Mouse (Mus musculus) left cerebral cortex, postnatal 36 days (tissue): ENCODE results near the gene Olfr412. TPM values are rescaled to one million over a fixed set of nuclear protein-coding genes. Genes with fewer than 3 reads are reported as not detected.

ENCODE experiments used
- DNase-seq, 2 experiments: peaks; one replicate each; pipeline ENCODE4 v3.0.0; 2021 to 2022; ENCODE audit warnings: low spot score in 2 of 2, mixed read lengths in 1 of 2
- intact Hi-C: fragments of 180-260 bp; cut with DNase I; formaldehyde crosslinking; loops from one replicate; pipeline ENCODE4 v1.15.1; 2025
- total RNA-seq, 2 experiments: library from RNA; stranded (reverse); gene quantifications; 2 replicates each; pipeline ENCODE4 v1.2.3; 2021

The Olfr412 gene
- not detected for total RNA-seq

DNA sequence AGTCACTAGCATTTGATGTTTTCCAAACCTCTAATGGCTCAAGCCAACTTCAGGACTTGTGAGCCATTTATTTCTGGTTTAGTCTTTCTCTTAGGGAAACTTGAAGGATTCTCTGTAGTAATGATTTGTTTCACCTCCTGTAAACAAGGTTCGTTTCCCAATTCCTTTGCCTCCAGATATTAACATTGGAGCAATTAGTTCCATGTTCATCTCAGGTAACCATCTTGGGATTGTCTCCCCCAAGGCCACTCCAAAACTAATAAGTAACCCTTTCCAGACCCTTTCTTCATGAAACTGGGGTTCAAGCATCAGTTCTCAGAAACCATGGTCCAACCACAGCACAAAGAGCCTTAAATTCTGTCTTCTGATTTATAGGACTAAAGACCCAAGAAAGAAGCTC, at the start of gene Olfr412:
Gene Olfr412 (plus strand): TSS at position 301 of the 400 bp plus-strand sequence.
- intact Hi-C loops = no loop called here
- DNase-seq = no peak

GRCm38 (mm10) chr11:74326044-74326443, 35.8 kb upstream of the Olfr412 start:
- no peak for DNase-seq
- intact Hi-C loops = no loop called here

DNA sequence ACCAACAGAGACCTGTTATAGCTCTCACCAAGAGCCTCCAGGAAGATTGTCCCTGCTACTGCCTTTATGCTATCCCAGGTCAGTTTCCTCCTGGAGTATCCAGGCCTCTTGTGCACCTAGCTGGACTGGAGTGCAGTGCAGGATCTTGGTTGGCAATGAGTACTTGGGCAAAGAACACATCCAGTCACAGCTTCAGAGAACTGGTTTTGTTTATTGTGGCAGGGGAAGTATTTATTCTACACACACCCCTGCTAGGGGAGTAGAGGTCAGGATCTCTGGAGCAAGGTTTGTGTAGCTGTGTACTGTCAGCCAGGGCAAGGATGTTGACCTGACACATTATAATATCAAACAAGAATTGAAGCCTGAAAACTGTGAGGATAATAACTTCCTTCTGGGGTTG, 33.1 kb upstream of the Olfr412 start:
- DNase-seq = no peak
- intact Hi-C loops = no loop called here

- DNase-seq = no peak
- intact Hi-C loops = no loop called here
Measured at GRCm38 (mm10) chr11:74337931-74338330, 23.9 kb upstream of the Olfr412 start, which contains the start of gene Olfr410. Gene Olfr410, minus strand, starts transcription at chr11:74338031.

DNA sequence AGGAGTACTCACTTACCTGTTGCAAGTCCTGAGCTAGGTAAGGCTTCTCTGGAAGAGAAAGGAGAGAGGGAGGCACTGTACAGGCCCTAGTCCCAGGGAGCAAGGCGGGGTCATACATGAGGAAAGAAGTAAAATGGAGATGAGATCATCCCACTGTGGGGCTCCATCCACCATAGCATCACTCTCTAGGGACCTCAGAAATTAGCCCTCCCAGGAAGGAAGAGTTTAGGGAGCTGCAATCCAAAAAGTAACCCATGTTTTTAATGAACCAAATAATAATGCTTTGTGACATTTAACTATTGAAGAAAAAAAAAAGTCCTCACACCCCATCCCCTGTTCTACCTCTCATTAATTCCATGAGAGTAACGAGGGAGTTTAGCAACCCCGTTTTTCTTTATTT, 9.3 kb upstream of the Olfr412 start, which contains the start of gene Olfr411:
Gene Olfr411 (minus strand): TSS at position 101 of the 400 bp plus-strand sequence.
- no peak for DNase-seq
- intact Hi-C loops = no loop called here

DNA sequence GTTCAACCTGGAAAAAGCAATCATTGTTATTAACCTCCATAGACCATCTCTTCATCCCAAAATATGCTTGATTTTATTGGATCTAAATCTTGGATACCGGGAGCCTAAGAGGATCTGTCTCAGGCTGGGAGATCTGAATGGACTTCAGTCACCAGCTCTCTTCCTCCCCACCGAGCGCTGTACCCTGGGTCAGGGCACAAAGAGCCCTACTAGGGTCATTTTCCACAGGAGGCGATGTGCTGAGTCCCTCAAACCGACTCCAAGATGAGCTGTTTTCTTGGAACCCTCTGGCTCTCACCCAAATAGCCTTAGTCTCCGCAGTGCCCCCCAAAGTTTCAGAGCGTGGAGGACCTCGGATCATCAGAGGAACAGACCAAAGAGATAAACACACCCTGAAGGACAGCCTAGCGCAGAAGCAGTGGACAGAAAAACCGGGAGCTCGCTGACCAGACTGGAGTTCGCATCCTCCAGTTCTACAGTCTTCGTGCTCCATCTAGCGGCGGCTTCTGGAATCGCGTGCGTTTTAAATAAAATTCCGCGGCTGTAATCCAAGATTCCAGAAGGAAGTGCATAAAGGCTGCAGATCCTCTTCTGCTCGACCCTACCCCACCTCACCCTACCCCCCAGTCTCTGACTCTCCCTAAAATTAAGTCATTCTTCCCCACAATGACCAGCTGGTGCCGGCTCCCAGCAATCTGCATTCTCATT, 9.7 kb downstream of the Olfr412 start:
- intact Hi-C loops = loop anchor here (1.0 to 5.0 kb wide), 3 partner anchors 1089 to 1233 kb away; partner anchors contain the start of gene Haspin
- peak; percentile 73 to 79 for DNase-seq

GRCm38 (mm10) chr11:74376847-74377246, 15.0 kb downstream of the Olfr412 start:
- DNase-seq = peak; percentile 59 to 66
- intact Hi-C loops = loop anchor here (5.0 kb wide), 1 partner anchor 170 kb away; no protein-coding TSS in a partner anchor

DNA sequence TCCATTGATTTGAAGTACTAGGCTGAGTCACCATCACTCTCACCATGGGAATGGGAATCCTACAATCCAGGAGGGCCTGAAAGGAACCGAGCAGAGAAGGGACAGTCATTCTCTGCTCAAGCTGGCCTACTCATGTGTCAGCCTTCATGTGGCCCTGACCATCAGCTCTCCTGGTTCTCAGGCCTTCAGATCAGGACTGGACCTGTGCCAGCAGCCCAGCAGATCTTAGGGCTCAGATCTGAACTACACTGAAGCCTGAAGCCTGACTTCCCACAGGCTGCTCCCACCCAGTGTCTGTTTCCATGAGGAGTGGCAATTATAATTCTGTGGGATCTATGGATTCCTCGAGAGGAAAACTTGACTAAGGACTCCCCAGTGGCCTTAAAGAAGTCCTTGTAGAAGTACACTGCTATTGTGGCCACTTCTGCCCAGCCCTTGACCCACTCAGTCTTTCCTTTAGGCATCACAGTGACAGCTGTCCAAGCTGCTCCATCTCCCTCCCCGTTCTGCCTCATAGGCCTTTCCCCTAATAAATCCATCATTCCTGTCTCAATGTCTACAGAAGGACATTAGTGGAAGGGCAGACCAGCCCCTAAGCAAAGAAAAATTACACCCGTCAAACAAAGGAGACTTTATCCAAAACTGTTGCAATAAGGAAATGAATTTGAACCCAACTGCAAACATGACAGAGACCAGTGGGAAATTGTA, 17.5 kb downstream of the Olfr412 start:
- intact Hi-C loops = loop anchor here (2.0 to 5.0 kb wide), 2 partner anchors 147 to 168 kb away; no protein-coding TSS in a partner anchor
- DNase-seq = peak in 1 of 2 experiments; percentile 3

DNA sequence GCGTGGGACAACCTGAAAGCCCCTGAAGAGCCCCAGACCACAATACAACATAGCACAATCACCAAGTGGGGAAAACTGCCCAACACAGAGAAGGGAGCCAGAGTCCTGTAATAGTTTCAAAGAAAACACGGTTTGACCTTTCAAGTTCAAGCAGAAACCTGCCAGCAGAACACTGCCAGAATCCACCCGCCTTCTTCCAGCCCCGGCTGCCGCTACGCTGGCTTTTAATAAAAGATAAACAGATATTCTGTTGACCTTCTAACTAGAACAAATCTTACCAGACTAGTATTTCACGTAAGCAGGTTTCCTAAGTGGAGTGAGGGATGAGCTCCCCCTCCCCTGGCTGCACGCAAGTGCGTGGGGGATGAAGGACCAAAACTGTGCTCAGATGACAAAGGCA, 23.8 kb downstream of the Olfr412 start:
- no peak for DNase-seq
- intact Hi-C loops = no loop called here

DNA sequence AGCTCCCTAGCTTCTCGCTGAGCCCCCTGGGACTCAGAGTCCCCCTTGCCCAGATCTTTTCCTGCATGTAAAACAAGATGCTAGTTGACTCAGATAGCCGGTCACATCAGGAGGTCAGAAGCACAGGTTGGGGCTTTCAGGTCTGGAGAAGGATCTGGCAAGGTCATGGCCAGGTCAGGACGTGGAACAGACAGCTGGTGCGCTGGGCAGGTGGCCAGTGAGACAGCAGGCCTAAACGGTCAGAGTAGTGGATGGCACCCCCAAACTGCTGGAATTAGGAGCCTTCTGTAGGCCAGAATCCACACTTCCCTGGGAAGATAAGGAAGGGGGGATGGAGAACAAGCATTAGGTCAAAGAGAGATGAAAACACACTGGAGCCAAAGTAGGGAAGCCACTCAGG, 25.3 kb downstream of the Olfr412 start:
- no peak for DNase-seq
- intact Hi-C loops = no loop called here

- no peak for DNase-seq
- intact Hi-C loops = no loop called here
Measured at GRCm38 (mm10) chr11:74391899-74392298, 30.0 kb downstream of the Olfr412 start.

DNA sequence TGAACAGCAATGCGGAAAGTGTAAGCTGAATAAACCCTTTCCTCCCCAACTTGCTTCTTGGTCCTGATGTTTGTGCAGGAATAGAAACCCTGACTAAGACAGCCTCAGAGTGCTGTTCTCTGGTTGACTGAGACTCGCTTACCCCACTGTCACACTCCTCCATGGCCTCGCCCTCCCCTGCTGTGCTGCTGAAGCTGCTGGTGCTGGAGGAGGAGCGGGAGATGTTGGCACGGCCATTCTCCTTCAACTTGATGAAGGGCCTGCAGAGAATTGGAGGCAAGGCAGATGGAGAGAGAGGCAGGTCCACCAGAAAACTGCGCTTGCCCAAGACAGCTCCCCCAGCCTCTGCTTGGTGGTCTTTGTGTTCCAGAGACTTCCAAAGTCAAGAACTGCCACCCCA, 31.0 kb downstream of the Olfr412 start:
- intact Hi-C loops = no loop called here
- no peak for DNase-seq

DNA sequence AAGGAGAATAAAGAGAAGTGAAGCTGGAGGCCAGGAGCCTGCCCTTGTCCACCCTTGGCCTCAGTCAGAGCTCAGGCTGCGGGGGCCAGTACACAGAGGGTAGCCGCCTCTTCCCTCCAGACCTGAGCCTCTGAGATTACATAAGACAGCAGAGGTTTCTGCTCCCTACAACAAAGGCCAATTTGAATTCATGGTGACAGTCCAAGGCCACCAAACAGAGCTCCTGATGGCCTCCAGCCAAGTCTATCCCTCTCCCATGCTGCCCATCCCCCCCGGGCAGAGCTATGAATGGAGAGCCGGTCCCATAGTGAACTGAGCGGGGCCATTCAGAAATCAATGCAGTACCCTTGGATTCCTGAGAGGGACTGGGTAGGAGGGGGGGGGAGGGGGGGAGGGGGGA, 31.6 kb downstream of the Olfr412 start:
- DNase-seq = no peak
- intact Hi-C loops = no loop called here

DNA sequence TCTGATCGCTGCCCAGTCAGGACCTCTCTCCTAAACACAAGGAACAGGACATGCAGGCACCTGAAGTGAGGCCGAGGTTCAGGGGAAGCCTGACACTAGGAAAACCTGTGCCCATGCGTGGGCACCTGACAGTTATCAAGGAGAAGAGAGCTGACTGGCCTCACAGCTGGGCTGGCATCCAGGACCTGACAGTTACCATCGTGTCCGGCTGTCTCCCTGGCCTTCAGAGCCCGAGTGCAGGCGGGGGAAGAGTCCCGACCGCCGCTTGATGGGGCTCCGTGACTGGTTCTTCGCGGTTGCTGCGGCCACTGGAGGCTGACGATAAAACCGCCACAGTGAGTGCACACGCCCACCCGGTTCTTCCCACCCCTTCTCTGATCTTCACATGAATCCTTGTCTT, 33.7 kb downstream of the Olfr412 start:
- DNase-seq = no peak
- intact Hi-C loops = no loop called here

DNA sequence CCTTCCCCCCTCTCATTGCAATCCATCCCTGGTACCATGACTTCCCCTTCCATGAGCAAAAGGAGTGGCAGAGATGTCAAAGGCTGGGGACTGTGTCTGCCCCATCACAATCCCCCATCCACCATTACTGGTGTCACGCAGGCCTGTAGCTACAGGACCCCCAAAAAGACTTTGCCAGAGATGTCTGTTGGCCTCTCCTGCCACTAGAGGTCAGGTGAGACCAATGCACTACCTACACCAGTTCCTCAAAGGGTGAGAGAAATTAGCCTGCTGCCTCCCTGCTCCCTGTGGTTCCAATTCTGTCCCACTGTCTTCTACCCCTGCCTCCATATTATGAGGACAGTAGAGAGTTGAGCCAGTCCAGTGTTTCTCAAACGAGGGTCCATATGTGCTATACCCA, 40.3 kb downstream of the Olfr412 start:
- DNase-seq = no peak
- intact Hi-C loops = loop anchor here (10.0 kb wide), 1 partner anchor 123 kb away; no protein-coding TSS in a partner anchor

- intact Hi-C loops = loop anchor here (10.0 kb wide), 1 partner anchor 121 kb away; no protein-coding TSS in a partner anchor
- no peak for DNase-seq
Measured at GRCm38 (mm10) chr11:74404216-74404615, 42.3 kb downstream of the Olfr412 start.

DNA sequence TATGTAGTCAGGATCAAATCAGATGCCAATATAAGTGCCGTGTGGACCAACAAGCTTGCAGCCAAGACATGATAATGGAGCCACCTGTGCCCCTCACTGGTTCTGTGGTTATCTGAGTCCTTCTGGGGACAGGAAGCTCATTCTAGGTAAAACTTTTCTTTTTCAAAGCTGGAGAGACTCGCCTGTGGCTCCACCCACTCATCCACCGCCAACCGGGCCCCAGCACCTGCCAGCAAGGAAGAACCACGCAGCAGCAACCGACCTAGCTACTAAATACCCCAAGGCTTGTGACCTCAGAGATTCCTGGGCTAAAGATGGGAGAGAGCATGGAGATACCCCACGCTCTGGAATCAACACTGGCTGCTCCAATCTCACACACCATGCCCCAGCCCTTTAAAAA, 43.3 kb downstream of the Olfr412 start:
- intact Hi-C loops = loop anchor here (10.0 kb wide), 1 partner anchor 120 kb away; no protein-coding TSS in a partner anchor
- no peak for DNase-seq

- DNase-seq = peak; percentile 80 to 83
- intact Hi-C loops = loop anchor here (10.0 kb wide), 1 partner anchor 116 kb away; no protein-coding TSS in a partner anchor
Measured at GRCm38 (mm10) chr11:74408587-74409446, 46.9 kb downstream of the Olfr412 start.

- DNase-seq = no peak
- intact Hi-C loops = loop anchor here (10.0 kb wide), 1 partner anchor 115 kb away; no protein-coding TSS in a partner anchor
Measured at GRCm38 (mm10) chr11:74409447-74409754, 47.5 kb downstream of the Olfr412 start.

DNA sequence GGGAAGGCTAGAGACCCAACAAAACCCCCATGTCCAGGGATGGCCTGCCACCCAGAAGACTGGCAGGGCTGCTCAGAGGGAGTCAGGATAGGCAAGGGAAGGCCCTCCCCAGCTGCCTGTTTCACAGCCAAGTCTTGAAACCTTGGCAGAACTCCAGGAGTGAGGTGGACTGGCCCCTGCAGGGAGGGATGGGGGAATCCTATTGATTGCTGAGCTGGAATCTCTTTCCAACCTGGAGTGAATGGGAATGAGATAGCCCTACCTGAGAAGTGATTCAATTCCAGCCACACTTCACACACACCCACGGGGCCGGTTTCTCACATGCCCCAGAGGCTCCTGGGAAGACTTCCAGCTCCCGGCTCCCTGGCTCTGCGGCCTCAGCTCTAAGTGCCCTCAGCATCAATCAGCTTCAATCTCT, 47.9 kb downstream of the Olfr412 start:
- DNase-seq = peak in 1 of 2 experiments; percentile 38
- intact Hi-C loops = loop anchor here (10.0 kb wide), 1 partner anchor 115 kb away; no protein-coding TSS in a partner anchor
